Mouse (Mus musculus): Measurements from ENCODE around the gene Zc3h18. TPM values are rescaled to one million over a fixed set of nuclear protein-coding genes. Genes with fewer than 3 reads are reported as not detected.

Zc3h18 gene
- polyA plus RNA-seq, 1 experiment from 2014 or later: 44.3 TPM

DNA sequence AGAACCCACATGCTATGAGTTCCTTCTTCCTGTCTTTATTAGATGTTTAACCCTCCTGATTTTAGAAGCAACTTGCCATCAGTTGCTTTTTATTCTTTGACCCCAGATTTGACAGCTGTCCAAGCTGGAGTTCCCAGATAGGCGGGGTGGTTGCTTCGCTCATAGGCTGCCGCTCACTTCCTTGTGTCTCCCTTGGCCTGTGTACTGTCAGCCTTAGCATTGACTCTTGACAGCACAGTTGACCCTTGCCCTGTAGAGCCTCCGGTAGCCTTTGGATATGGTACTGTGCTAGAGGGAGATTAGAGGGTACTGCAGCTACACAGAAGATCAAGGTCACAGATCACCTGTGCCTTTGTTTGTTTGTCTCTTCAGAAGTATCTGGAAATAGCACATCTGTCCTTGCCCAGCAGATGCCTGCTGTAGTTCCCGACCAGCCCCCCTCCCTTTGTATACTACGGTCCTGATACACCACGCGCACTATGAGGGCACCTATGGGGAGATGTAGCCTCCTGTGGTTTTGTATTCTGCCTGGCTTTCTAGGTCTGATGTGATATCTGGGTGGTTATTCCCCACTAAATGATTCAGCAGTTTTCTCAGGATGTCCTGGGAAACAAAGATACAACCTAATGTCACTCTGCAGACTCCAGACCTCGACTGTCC lies 28.9 kb downstream of the Zc3h18 start:
- Histone ChIP-seq H3K27ac (no peak overlapping the region), H3K79me2 (ENCODE audit: inconsistent target) (no peaks in the 10 kb centered on the region), H3K36me3 (ENCODE audit: inconsistent target) (peaks cover 75% of the 10 kb centered on the region), H3K4me3 (ENCODE audit: inconsistent target) (no peak overlapping the region)
- WGBS (ENCODE audit: missing documents): 76% methylated on average over 9 of the region's 9 CpGs

DNA sequence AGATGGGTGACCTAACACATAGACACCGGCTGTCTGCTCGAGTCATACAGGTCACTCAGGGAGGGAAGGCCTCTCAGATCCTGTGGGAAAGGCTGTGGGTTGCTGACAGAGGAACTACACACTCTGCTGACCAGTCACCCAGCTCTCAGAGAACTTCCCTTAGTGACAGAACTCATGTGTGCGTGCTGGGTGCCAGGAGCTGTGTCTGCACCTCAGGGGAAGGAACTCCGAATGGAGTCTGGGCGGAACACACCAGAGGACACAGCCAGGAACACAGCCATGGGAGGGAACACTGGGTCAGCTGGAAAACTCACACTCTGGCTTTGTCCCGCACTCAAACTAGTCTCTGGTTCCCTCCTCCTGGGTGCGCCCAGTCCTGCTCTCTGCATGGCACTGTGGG lies 31.3 kb downstream of the Zc3h18 start:
- Histone ChIP-seq H3K27ac (peak overlapping the region; percentile 25; the same call in 1 of the 2 replicates), H3K79me2 (ENCODE audit: inconsistent target) (no peaks in the 10 kb centered on the region), H3K36me3 (ENCODE audit: inconsistent target) (peaks cover 75% of the 10 kb centered on the region), H3K4me3 (ENCODE audit: inconsistent target) (no peak overlapping the region)
- 75% methylated on average over 7 of the region's 7 CpGs for WGBS (ENCODE audit: missing documents)

DNA sequence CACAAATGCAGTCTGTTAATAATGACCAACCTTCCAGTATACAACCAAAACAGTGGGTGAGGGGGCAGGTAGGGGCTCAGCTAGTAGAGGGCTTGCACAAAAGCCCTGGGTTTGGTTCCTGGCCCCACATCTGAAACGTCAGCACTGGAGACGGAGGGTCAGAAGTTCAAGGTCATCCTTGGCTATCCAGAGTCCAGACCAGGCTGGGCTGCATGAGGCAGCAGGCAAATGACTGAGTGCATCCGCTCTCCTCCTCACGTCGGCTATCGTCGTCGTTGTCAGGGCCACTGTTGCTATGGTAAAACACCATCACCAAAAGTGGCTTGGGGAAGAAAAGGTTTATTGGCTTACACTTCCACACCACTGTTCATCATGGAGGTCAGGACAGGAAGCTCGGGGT lies 37.9 kb downstream of the Zc3h18 start:
- Histone ChIP-seq H3K27ac (no peak overlapping the region), H3K79me2 (ENCODE audit: inconsistent target) (no peaks in the 10 kb centered on the region), H3K4me3 (ENCODE audit: inconsistent target) (no peak overlapping the region), H3K36me3 (ENCODE audit: inconsistent target) (peaks cover 59% of the 10 kb centered on the region)
- WGBS (ENCODE audit: missing documents): 89% methylated on average over 9 of the region's 9 CpGs

DNA sequence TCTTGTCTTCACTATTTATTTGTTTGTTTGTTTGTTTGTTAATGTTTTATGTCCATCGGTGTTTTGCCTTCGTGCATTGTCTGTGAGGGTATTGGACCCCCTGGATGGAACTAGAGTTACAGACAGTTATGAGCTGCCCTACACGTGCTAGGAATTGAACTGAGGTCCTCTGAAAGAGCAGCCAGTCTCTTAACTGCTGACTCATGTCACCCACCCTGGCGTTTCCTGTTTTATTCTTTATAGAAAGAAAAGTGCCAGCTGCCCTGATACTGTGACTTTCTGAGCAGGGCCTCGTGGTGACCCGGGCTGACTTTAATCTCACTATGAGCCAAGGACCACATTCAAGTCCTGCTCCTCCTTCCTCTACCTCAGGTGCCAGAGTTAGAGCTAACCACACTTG lies 39.1 kb downstream of the Zc3h18 start:
- no peak overlapping the region for H3K4me3 ChIP-seq (ENCODE audit: inconsistent target)

DNA sequence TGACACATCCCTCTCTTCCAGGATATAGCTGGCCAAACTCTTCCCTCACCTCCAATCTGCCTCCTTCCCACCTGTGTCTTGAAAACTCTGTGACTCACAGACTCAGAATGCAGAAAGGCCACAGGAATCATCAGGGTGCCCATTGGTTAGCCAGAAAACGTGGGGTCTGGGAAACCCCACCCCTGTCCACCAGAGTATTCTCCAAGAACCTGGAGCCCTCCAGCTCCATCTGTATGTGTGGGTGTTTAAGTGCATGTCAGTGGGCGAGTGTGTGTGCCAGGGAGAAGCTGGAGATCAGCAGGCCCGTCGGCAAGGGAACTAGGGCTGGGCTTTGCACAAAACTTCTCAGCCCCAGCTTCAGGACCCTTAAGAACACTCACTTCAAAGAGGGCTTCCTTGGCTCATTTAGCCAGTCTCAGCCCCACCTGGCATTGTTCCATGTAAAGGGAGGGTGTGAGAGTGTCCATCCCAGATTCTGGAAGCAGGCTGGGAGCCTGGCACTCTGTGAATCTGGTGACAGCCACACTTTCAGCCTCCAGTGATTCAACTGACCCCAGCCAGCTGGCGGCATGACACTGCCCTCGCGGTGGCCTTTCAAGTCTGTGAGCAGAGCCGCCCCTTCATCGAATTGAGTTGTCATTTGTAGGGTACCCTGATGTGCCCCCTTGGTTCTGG lies 43.6 kb downstream of the Zc3h18 start:
- H3K36me3 ChIP-seq (ENCODE audit: inconsistent target): peaks cover 36% of the 10 kb centered on the region
- H3K79me2 ChIP-seq (ENCODE audit: inconsistent target): peaks cover 3% of the 10 kb centered on the region; the same call in 1 of the 2 replicates
- no peak overlapping the region for H3K27ac ChIP-seq
- H3K4me3 ChIP-seq (ENCODE audit: inconsistent target): no peak overlapping the region
- WGBS (ENCODE audit: missing documents): 92% methylated on average over 9 of the region's 9 CpGs

More for the DNA sequence above, 39.1 kb downstream of the Zc3h18 start:
- 24% methylated on average over 6 of the region's 6 CpGs for WGBS (ENCODE audit: missing documents)
- peak overlapping the region; percentile 25 for H3K27ac ChIP-seq
- peaks cover 47% of the 10 kb centered on the region for H3K36me3 ChIP-seq (ENCODE audit: inconsistent target)
- H3K79me2 ChIP-seq (ENCODE audit: inconsistent target): no peaks in the 10 kb centered on the region

DNA sequence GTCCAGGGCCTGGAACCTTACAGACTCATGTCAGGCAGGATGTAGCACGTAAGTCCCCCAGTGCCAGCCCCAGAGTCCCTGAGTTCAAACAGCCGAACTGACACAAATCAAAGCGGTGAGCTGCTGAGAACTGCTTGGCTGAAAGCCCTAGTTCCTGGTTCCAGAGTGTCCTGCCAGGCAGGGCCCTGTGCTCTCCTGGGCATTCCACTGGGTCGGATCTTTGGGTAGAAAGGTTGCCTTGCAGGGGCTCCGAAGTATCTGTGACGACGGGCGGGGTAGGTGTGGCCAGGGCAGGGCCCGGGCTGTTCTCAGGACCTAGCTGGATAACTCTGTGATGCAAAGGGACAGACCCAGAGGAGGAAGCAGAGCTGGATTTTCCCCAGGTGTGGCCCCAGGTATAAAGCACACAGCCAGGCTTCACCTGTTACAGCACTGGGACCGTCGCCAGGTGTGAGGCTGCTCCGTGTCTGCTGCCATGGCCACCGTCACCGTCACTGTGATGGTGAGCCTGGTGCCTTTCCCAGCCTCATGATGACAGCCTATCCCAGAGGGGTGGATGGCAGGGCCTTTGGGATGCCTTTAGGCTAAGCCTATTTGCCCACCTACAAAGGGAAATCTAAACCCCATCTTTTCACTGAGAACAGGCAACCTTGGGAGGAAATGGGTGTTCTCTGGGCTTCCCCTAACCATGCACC lies 45.1 kb downstream of the Zc3h18 start, which contains the start of gene Il17c:
Il17c (plus strand) TSS at position 645 of the 695 bp plus-strand sequence.
- Histone ChIP-seq H3K27ac (no peak within 1 kb of the TSS), H3K79me2 (ENCODE audit: inconsistent target) (peaks cover 18% of the 10 kb centered on the region; the same call in 1 of the 2 replicates), H3K36me3 (ENCODE audit: inconsistent target) (peaks cover 45% of the 10 kb centered on the region), H3K4me3 (ENCODE audit: inconsistent target) (no peak within 1 kb of the TSS)
- 94% methylated on average over 14 of the region's 14 CpGs for WGBS (ENCODE audit: missing documents)

DNA sequence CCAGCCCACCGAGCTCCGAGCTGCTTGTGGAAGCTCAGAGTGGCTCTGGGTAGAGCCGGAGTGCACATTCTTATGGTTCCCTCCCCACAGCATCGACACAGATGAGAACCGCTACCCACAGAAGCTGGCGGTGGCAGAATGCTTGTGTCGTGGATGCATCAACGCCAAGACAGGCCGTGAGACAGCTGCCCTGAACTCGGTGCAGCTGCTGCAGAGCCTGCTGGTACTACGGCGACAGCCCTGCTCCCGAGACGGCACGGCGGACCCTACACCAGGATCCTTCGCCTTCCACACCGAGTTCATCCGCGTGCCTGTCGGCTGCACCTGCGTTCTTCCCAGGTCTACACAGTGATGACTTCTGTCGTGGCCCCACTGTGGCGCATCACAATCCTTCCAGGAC lies 46.8 kb downstream of the Zc3h18 start:
- WGBS (ENCODE audit: missing documents): 95% methylated on average over 24 of the region's 24 CpGs

DNA sequence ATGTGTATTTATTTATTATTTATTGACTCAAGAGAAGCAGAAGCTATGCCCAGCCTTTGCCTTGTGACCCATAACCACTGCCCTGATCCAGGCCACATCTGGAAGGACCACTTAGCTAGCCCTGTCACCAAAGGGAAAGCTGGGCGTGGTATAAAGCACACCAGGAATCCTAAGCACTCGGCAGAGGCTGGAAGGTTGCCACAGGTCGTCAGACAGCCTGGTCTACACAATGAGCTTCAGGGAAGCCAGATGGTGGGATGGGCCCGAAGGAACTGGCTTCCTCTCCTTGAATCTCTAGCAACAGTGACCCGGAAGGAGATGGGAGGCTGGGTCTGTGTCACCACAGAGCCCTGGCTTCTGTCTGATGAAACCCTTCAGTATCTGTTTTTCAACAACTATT lies 47.2 kb downstream of the Zc3h18 start:
- H3K4me3 ChIP-seq (ENCODE audit: inconsistent target): no peak overlapping the region
- H3K79me2 ChIP-seq (ENCODE audit: inconsistent target): peaks cover 40% of the 10 kb centered on the region
- WGBS (ENCODE audit: missing documents): 93% methylated on average over 5 of the region's 5 CpGs
- H3K36me3 ChIP-seq (ENCODE audit: inconsistent target): peaks cover 60% of the 10 kb centered on the region
- no peak overlapping the region for H3K27ac ChIP-seq

More for the DNA sequence above, 46.8 kb downstream of the Zc3h18 start:
- Histone ChIP-seq H3K27ac (no peak overlapping the region), H3K4me3 (ENCODE audit: inconsistent target) (no peak overlapping the region), H3K79me2 (ENCODE audit: inconsistent target) (peaks cover 35% of the 10 kb centered on the region), H3K36me3 (ENCODE audit: inconsistent target) (peaks cover 57% of the 10 kb centered on the region)

DNA sequence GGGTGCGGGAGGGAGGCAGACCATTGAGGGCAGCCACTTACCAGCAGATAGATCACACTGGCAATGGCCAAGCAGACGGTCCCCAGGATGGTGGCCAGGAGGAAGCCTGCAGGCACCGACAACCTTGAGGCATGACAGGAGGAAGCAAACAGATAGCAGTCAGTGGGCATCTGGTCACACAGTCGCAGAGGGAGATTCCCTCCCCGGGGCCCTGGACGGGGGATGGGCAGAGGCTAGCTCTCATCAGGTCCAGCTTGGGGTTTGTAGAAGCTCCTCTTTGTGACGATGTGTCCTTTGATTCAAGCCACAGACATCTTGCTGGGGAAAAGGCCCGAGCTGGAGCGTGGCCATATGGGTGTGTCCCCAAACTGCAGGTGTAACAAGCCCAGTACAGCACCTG lies 49.7 kb downstream of the Zc3h18 start:
- peaks cover 64% of the 10 kb centered on the region for H3K36me3 ChIP-seq (ENCODE audit: inconsistent target)

DNA sequence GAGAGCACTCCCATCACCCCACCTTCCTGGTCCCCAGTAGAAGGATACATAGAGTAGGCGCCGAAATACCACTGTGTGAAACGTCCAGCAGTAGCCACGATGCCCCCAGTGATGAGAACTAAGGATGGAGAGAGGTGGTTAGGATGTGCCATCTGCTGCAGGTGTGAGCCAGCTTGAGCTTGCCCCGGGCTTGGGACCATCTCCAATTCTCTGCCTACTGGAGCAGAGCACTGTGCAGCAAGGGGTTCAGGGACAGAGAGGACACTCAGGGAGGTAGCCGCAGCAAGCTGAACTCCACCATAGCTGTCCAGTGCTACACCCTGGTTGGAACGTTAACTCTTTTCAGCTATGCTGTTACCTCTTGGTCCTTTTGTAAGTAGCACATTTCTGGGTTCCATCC lies 51.2 kb downstream of the Zc3h18 start:
- 95% methylated on average over 7 of the region's 7 CpGs for WGBS (ENCODE audit: missing documents)
- Histone ChIP-seq H3K27ac (no peak overlapping the region), H3K79me2 (ENCODE audit: inconsistent target) (peaks cover 73% of the 10 kb centered on the region), H3K4me3 (ENCODE audit: inconsistent target) (no peak overlapping the region), H3K36me3 (ENCODE audit: inconsistent target) (peaks cover 64% of the 10 kb centered on the region)

More for the DNA sequence above, 49.7 kb downstream of the Zc3h18 start:
- Histone ChIP-seq H3K79me2 (ENCODE audit: inconsistent target) (peaks cover 60% of the 10 kb centered on the region), H3K27ac (no peak overlapping the region), H3K4me3 (ENCODE audit: inconsistent target) (no peak overlapping the region)
- 93% methylated on average over 9 of the region's 9 CpGs for WGBS (ENCODE audit: missing documents)

DNA sequence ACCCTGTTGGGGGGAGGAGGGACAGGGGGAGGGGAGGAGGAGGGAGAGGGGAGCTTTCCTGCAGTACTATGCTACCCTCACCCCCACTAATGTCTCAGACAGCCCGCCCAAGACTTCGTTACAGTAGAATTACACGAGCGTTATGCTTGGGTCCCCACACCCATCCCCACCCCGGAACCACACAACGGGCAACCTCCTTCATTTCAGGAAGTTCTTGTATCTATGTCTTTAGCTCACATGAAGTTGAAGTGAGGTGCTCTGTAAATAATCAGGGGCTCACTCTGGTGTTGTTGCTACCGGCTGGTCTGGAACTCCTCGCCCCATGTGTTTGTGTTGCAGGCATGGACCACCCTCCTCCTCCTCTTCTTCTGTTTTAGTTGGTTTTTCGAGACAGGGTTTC lies 51.8 kb downstream of the Zc3h18 start:
- Histone ChIP-seq H3K27ac (0 out of 2 replicates have a peak overlapping the region, but pooled peaks have one; percentile 97), H3K4me3 (ENCODE audit: inconsistent target) (no peak overlapping the region), H3K36me3 (ENCODE audit: inconsistent target) (peaks cover 59% of the 10 kb centered on the region), H3K79me2 (ENCODE audit: inconsistent target) (peaks cover 78% of the 10 kb centered on the region)
- 74% methylated on average over 9 of the region's 9 CpGs for WGBS (ENCODE audit: missing documents)

DNA sequence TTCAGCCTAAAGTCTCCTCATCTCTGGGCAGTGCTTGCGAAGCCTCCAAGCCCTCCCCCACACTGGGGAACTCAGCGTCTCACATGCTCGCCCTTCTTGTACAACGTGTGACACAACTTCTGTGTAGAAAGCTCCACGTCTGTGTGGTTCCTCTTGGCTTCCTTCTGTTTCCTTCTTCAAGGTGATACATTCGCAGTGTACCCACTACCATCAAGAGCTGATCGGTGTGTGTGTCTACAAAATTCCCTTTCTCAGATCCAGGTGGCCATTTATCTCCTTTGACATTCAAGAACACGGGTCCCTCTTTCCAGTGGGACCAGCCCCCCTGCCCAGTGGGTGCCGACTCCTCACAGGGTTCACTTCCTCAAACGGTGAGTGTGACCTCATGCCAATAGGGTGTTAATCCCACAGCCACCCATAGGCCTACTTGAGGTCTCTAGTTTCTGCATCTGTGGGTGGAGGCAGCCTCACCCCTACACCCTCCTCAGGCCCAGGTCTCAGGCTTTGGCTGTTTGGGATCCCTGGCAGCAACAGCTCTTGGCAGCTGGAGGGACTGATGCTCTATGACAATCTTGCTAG lies 53.7 kb downstream of the Zc3h18 start:
- peak overlapping the region; percentile 91; the same call in 1 of the 2 replicates for H3K4me3 ChIP-seq (ENCODE audit: inconsistent target)
- H3K27ac ChIP-seq: peak overlapping the region; percentile 97
- peaks cover 39% of the 10 kb centered on the region for H3K36me3 ChIP-seq (ENCODE audit: inconsistent target)

DNA sequence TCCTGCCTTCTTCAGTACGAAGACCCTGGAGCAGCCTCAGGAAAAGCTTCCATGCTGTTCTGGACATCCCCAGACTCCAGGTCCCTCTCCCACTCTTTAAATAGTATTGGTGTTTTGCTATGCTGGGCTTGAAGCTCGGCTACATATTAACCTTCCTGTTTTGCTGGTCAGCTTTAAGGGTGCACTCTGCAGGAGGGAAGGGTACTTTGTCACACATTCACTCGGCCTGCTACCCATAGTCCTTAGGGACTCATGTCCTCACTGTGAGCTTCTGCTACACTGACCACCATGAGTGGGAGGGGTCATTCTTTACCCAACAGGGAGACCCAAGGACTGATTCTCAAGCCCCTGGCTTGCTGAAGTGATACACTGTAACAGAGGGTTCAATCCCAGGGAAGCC lies 54.2 kb downstream of the Zc3h18 start:
- peak overlapping the region; percentile 97 for H3K27ac ChIP-seq
- 49% methylated on average over 3 of the region's 3 CpGs for WGBS (ENCODE audit: missing documents)
- H3K36me3 ChIP-seq (ENCODE audit: inconsistent target): peaks cover 34% of the 10 kb centered on the region
- H3K79me2 ChIP-seq (ENCODE audit: inconsistent target): peaks cover 76% of the 10 kb centered on the region
- H3K4me3 ChIP-seq (ENCODE audit: inconsistent target): peak overlapping the region; percentile 91; the same call in 1 of the 2 replicates

More for the DNA sequence above, 53.7 kb downstream of the Zc3h18 start:
- 0% methylated on average over 9 of the region's 10 CpGs for WGBS (ENCODE audit: missing documents)
- H3K79me2 ChIP-seq (ENCODE audit: inconsistent target): peaks cover 81% of the 10 kb centered on the region

DNA sequence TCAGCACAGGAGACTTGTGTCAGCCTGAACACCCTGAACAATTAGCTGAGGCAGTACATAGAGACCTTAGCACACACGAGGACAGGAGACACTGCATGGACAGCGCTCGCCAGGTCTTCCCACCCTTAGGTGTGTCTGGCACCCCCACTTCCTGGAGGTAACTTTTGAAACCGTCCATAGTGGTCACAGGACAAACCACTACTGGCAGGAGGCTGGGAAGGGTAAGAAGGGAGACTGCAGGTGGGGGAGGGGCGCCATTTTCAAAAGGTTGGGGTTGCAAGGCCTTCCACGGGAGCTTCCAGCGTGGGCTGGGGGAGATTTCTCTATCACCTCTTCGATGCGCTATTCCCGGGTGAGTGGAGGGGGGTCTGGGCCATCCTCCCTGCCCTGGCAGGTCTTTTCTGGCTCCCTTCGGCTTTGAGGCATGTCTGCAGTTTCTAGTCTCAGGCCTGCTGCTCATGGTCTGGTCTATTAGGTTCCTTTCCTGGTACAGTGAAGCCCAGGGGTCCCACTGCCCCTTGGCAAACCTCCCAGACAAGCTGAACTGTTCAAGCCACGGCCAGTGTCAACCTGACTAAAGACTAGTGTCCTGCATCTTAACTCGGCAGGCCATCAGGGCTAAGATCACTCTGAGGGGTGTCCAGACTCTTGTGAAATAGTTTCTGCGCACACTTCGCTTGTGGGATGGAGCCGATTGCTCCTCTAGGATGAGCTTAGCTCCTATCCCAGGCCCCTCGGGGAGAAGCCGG lies 55.5 kb downstream of the Zc3h18 start:
- Histone ChIP-seq H3K79me2 (ENCODE audit: inconsistent target) (peaks cover 64% of the 10 kb centered on the region), H3K36me3 (ENCODE audit: inconsistent target) (peaks cover 22% of the 10 kb centered on the region), H3K27ac (peak overlapping the region; percentile 97), H3K4me3 (ENCODE audit: inconsistent target) (peak overlapping the region; percentile 91)
- WGBS (ENCODE audit: missing documents): 11% methylated on average over 14 of the region's 18 CpGs
